Mouse (Mus musculus) embryo, embryonic 11 days (tissue): ENCODE results near the gene Derl2.

Source experiments
- DNase-seq: peaks from one replicate; pipeline ENCODE4 v3.0.0-alpha.2; 2015

The Derl2 gene

GRCm38 (mm10) chr11:71019201-71020068 lies at the start of gene Derl2, which contains the start of gene Mis12:
TSS of gene Derl2 (minus strand) at chr11:71019841.
TSS of gene Mis12 (plus strand) at chr11:71019611.
- DNase-seq = peak; percentile 98

GRCm38 (mm10) chr11:71052554-71052953 lies 32.9 kb upstream of the Derl2 start:
- DNase-seq = peak; percentile 57

- DNase-seq = no peak
These were observed 20.1 kb upstream of the Derl2 start for GRCm38 (mm10) chr11:71039526-71040298.

DNA sequence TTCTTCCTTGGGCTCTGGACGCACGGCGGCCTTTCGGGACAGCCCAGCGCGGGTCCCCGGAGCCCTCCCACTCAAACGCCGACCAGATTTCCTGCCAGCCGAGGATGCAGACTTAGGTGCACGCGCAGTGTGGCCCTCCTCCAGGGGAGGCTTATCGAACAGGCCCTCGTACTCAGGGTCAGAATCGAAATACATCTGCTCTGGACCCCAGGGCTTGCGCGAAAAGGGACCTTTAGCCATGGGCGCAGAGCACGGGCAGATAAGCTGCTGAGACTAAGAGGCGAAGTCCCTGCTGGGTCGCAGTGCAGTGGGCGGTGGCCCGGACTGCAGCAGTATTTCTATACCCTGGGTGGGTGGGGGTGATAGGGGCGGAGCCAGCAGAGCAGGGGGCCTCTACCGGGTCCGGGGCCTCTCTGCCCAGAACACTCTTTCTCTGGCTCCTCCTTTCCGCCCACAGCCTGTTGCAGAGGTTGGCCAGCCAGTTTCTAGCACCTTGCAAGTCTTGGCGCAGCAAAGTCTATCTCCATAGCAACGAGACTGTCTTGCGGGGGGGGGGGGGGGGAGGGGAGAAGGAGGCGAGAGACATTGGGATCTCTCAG lies 13.6 kb upstream of the Derl2 start, which contains the start of gene 6330403K07Rik:
Gene 6330403K07Rik, minus strand, starts transcription at position 351 of the 599 bp plus-strand sequence.
- DNase-seq = peak; percentile 91

DNA sequence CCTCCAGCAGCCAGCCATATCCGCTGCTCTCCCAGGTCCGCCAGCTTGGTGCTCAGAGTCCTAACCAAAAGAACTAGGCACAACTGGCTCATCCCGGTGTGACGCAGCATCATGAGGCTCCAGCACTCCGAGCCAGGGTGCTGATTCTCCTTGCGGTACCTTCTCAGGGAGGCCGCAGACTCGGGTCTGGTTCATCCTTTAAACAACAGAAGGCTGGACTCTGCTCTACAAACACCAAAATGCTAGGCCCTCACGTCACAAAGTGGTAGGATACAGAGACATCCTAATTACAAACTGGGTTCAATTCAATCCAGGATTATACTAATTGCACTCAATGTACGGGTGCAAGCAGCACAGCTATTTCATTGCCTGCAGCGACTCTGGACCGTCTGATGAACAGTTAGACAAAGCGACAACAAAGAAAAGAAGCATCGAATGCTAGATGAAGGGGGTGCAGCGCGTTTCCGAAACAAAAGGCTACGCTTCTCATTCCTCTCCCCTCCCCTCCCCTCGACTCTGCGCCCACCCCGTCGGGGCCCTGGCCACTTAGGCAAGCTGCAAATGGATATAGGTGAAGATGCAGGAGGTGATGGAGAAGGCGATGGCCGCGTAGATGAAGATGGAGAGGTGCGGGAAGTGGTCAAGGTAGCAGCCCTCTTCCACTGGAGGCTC lies 13.0 kb upstream of the Derl2 start:
- DNase-seq = peak; percentile 61

GRCm38 (mm10) chr11:71032070-71032469 lies 12.4 kb upstream of the Derl2 start:
- no peak for DNase-seq

- DNase-seq = no peak
These were observed 9.9 kb upstream of the Derl2 start for GRCm38 (mm10) chr11:71029403-71030118.

DNA sequence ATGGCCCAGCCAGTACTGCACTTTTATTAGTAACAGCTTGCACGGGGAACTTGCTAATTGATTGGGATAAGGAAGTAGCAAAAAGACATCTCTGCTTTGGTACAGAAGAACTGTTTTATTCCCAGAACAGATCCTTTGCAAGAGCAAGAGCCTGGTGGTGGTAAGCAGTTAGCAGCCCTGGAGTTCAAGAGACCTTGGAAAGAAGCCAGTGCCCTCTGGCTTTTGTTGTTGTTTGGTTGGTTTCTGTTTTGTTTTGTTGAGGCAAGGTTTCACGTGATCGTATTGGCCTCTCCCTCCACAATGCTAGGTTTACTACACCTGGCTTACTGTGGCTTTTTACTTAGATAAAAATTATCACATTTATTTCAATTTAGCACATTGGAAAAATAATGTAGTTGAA lies 8.6 kb upstream of the Derl2 start:
- no peak for DNase-seq

DNA sequence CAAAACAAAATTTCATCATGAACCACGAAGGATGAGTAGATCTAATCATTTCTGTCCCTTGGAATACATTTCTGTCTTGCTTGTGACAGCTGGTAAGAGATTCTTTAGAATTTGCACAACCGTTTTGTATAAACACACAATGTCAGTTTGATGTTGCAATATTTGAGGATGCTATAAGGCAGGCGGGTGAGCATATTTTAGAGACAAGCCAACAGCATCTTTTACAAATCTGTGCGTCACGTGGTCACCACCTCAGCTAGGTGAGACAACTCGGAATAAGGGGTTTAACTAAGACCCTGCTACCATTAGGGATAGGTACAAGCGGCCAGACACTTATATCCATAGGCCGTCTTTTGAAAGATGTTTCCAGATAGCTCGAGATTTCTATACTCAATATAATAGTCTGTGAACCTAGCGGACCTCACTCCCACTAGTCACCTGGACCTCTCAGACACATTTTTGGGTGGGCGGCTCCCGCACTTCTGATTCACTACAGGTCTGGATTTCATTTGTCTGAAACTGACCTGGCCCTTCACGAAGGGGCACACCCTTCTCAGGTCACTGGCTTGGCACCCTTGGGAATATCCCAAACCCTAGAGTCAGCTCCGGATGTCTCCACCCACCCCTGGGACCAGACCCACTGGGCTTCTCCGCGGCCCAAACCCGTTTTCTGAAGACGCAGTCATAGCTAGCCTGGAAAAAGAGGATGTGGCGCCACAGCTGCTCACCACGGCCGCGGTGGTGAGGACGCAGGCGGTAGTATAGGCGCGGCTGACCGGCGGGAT lies 1.0 kb downstream of the Derl2 start:
- DNase-seq = no peak

DNA sequence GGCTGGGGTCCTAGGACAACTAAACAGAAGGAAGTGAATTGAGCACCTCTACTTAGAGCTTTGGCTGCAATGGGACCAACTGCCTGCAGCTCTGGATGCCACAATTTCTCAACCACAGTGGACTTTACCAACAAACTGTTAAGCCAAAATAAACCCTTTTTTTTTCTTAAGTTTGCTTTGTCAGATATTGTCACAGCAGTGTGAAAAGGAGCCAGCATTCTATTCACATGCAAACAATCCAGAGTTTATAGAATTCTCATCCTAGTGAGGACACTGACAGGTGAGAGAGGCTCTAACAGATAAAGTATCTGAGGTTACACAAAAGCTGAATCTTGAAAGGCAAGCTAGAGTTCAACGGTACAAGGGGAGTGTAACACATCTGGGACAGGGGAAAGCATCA lies 2.6 kb downstream of the Derl2 start:
- no peak for DNase-seq

DNA sequence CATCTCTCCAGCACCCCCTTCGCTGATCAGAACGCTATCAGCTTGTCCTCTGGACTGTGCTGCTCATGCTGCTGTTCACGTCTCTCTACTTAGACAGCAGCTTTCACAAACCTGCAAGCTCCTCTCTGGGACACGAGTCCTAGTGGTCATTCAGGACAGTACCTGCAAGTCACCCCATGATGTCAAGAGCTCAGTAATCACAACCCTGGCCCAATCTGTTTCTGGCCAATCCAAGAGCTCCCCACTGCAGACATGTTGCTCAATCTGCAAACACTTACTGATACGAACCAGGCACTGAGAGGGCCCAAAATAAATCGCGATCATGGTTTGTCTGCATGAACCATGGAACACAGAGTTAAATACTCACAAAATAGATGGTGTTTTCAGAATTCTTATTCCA lies 6.9 kb downstream of the Derl2 start:
- DNase-seq = no peak

- no peak for DNase-seq
These were observed 11.3 kb downstream of the Derl2 start for GRCm38 (mm10) chr11:71008321-71008720.

DNA sequence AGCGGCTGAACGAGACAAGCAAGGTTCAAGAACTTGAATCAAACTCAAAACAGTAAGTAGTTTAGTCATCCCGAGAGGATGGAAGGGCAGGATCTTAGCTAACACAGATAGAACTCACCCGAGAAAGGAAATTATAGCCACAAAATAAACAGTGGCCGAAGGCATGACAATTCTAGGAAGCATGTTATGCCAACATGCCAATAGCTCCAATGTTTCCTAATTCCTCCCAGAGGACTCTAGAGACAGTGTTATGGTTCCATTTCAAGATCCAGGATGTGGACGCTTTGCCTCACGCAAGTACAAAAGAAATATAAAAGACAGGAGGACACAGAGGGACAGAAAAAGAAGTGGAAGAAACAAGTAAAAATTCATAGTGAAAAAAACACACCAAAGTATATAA lies 11.8 kb downstream of the Derl2 start:
- no peak for DNase-seq

- DNase-seq = no peak
These were observed 12.6 kb downstream of the Derl2 start for GRCm38 (mm10) chr11:71007026-71007425.

- DNase-seq = no peak
These were observed 14.6 kb downstream of the Derl2 start for GRCm38 (mm10) chr11:71005046-71005445.

DNA sequence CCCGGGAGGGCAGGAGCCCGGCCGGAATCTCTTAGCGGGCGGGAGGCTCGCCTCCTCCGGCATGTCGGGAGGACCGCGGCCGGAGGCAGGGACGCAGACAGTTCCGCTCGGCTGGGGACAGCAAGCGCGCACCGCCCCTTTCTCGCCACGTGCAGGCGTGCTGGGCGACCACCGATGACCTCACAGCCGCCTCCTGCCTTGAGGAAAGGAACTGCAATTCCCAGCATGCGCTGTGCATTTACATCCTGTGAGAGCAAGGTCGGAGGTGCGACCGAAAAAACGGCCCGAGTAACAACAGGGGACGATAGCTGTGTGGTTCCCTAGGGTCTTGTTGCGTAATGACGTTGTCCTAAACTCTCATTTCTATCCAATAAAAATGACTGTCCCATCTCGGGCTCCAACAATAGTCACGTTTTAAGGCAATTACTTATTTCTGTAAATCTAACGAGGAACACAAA lies 15.3 kb downstream of the Derl2 start, which contains the start of gene Dhx33:
Gene Dhx33, minus strand, starts transcription at position 122 of the 458 bp plus-strand sequence.
- peak; percentile 98 for DNase-seq

- DNase-seq = peak; percentile 56
These were observed 15.9 kb downstream of the Derl2 start for GRCm38 (mm10) chr11:71003611-71004315.

GRCm38 (mm10) chr11:71001167-71001566 lies 18.5 kb downstream of the Derl2 start:
- DNase-seq = no peak

GRCm38 (mm10) chr11:70982557-70983228 lies 36.9 kb downstream of the Derl2 start, which contains the start of gene C1qbp:
TSS of gene C1qbp (minus strand) at chr11:70983026.
- DNase-seq = peak; percentile 94

DNA sequence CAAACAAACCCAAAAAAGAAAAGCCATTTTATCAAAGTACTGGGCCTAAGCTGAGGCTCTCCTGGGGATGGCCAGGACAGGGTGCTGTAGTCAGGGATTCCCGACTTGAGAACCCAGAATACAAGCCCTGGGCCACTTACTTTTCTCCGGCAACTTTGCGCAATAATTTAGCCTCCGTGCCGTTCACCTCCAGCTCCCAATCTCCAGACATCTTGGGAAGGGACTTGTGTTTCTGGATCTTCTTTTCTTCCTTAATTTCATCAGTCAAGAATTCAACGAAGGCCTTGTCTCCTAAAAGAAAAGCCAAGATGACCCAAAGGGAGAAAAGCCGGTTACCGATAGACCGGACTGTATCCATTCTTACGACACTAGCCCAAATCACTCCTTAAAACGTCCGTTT lies 37.6 kb downstream of the Derl2 start:
- no peak for DNase-seq
